Mouse (Mus musculus) brain, embryonic 14.5 days (tissue): ENCODE results near the gene 1700020L24Rik.

Experiments used
- CTCF ChIP-seq: fragments of 200-500 bp; IDR thresholded peaks from 2 replicates; pipeline ENCODE4 v1.5.1; 2012; ENCODE audit warnings: inconsistent platforms, mild to moderate bottlenecking, moderate library complexity, borderline replicate concordance; ENCODE audit not compliant: insufficient read depth, insufficient read length; ENCODE audit errors: extremely low read depth
- POLR2A ChIP-seq: fragments of 200-500 bp; IDR thresholded peaks from 2 replicates; pipeline ENCODE4 v1.6.1; 2012; ENCODE audit warnings: mild to moderate bottlenecking, inconsistent platforms, borderline replicate concordance; ENCODE audit not compliant: poor library complexity, insufficient read depth, insufficient read length, severe bottlenecking; ENCODE audit errors: extremely low read depth

- TF ChIP-seq POLR2A = no peak
- TF ChIP-seq CTCF = no peak
These were observed 2.1 kb downstream of the 1700020L24Rik start for GRCm38 (mm10) chr11:83439426-83440060.
